Mouse (Mus musculus) liver, adult 2 months (tissue): Measurements from ENCODE around the gene AC131692.1.

Experiments
- CTCF ChIP-seq: fragments of 200-500 bp; IDR thresholded peaks from 2 replicates; pipeline ENCODE4 v1.5.1; 2011; ENCODE audit warnings: low read depth, low read length, control low read depth
- POLR2A ChIP-seq: fragments of 200-500 bp; IDR thresholded peaks from 2 replicates; pipeline ENCODE4 v1.6.1; 2011; ENCODE audit warnings: low read length, control low read depth; ENCODE audit not compliant: insufficient read depth; ENCODE audit errors: extremely low read depth

GRCm38 (mm10) chr19:6097847-6098246 is 3.6 kb downstream of the AC131692.1 start:
- TF ChIP-seq CTCF, result no peak
- TF ChIP-seq POLR2A, result no peak
